Mouse (Mus musculus): ENCODE data around the gene Cnnm3. TPM values are rescaled to one million over a fixed set of nuclear protein-coding genes. Genes with fewer than 3 reads are reported as not detected.

Gene Cnnm3
- polyA plus RNA-seq, 1 experiment from 2014 or later: 3.5 TPM

- H3K4me3 ChIP-seq (ENCODE audit: low read depth, low read length): no peak overlapping the region
- no peak overlapping the region for H3K9ac ChIP-seq (replicated peaks; ENCODE audit: low read length)
- DNase-seq (ENCODE audit: low spot score) (no peak), ATAC-seq (replicated peaks; ENCODE audit: insufficient number of reproducible peaks, low FRiP score, low TSS enrichment, low read depth) (no peak)
- H3K9me3 ChIP-seq (replicated peaks; ENCODE audit: control insufficient read depth, low read length): no peaks in the 10 kb centered on the region
- H3K4me1 ChIP-seq (ENCODE audit: control insufficient read depth, insufficient read depth, low read length): no peaks in the 10 kb centered on the region
- 88% methylated on average over 12 of the region's 12 CpGs for WGBS
- no peaks in the 10 kb centered on the region for H3K27me3 ChIP-seq (ENCODE audit: control insufficient read depth, insufficient read depth, low read length)
- H3K4me2 ChIP-seq (ENCODE audit: low read depth, low read length): no peak overlapping the region
- peaks cover 6% of the 10 kb centered on the region for H3K36me3 ChIP-seq (replicated peaks; ENCODE audit: control insufficient read depth, insufficient read depth, low read depth, low read length)
- no peak overlapping the region for H3K27ac ChIP-seq (replicated peaks; ENCODE audit: low read depth, low read length)
Observed at GRCm38 (mm10) chr1:36525774-36526173, 14.1 kb downstream of the Cnnm3 start.

DNA sequence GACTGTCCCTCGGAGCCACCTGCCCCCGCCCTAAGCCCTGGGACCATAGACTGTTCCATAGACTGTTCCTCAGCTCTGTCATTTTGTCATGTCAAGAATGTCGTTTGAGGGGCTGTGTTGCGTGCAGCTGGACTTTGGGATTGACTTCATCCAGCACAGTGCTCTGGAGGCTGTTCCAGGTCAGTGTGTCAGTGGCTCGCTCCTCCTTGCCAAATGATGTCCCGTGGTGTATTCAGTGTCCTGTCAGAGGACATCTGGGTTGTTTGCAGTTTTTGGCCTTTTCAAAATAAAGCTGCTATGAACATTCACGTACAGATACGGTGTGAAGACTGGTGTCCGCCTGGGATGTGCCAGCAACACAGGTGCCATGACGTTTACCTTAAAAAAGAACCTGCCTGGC is 15.2 kb downstream of the Cnnm3 start:
- H3K36me3 ChIP-seq (replicated peaks; ENCODE audit: control insufficient read depth, insufficient read depth, low read depth, low read length): peaks cover under 1% of the 10 kb centered on the region
- H3K4me2 ChIP-seq (ENCODE audit: low read depth, low read length): no peak overlapping the region
- no peak overlapping the region for H3K27ac ChIP-seq (replicated peaks; ENCODE audit: low read depth, low read length)
- 92% methylated on average over 10 of the region's 10 CpGs for WGBS
- H3K4me1 ChIP-seq (ENCODE audit: control insufficient read depth, insufficient read depth, low read length): no peaks in the 10 kb centered on the region
- H3K9me3 ChIP-seq (replicated peaks; ENCODE audit: control insufficient read depth, low read length): no peaks in the 10 kb centered on the region
- DNase-seq (ENCODE audit: low spot score): no peak
- no peak for ATAC-seq (replicated peaks; ENCODE audit: insufficient number of reproducible peaks, low FRiP score, low TSS enrichment, low read depth)
- H3K27me3 ChIP-seq (ENCODE audit: control insufficient read depth, insufficient read depth, low read length): no peaks in the 10 kb centered on the region
- H3K9ac ChIP-seq (replicated peaks; ENCODE audit: low read length): no peak overlapping the region
- H3K4me3 ChIP-seq (ENCODE audit: low read depth, low read length): no peak overlapping the region

DNA sequence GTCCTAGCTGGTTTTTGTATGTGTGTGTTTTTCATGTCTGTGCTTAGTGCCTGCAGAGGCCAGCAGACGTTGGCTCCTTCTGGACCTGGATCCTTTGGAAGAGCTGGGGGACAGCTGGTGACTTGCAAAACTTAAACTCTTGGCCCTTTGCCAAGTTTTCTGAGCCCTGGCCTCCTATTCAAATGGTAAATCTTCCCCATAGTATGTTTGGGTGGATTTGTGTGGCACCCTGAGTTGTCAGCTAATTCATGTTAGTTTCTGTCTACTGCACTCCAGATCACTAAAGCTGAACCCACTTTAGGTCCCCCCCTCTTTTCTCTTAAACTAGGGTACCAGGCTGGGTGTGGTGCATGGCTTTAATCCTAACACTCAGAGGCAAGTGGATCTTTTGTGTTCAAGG is 16.7 kb downstream of the Cnnm3 start:
- ATAC-seq (replicated peaks; ENCODE audit: insufficient number of reproducible peaks, low FRiP score, low TSS enrichment, low read depth) (no peak), DNase-seq (ENCODE audit: low spot score) (peak; percentile 13)

GRCm38 (mm10) chr1:36529274-36529673 is 17.6 kb downstream of the Cnnm3 start:
- Histone ChIP-seq H3K27me3 (ENCODE audit: control insufficient read depth, insufficient read depth, low read length) (no peaks in the 10 kb centered on the region), H3K36me3 (replicated peaks; ENCODE audit: control insufficient read depth, insufficient read depth, low read depth, low read length) (no peaks in the 10 kb centered on the region; the same call in 1 of the 2 replicates), H3K4me1 (ENCODE audit: control insufficient read depth, insufficient read depth, low read length) (no peaks in the 10 kb centered on the region), H3K4me2 (ENCODE audit: low read depth, low read length) (no peak overlapping the region), H3K27ac (replicated peaks; ENCODE audit: low read depth, low read length) (no peak overlapping the region), H3K4me3 (ENCODE audit: low read depth, low read length) (no peak overlapping the region), H3K9ac (replicated peaks; ENCODE audit: low read length) (no peak overlapping the region), H3K9me3 (replicated peaks; ENCODE audit: control insufficient read depth, low read length) (no peaks in the 10 kb centered on the region)
- DNase-seq (ENCODE audit: low spot score): no peak
- WGBS: 88% methylated on average over 4 of the region's 4 CpGs
- ATAC-seq (replicated peaks; ENCODE audit: insufficient number of reproducible peaks, low FRiP score, low TSS enrichment, low read depth): no peak

More for the DNA sequence above, 16.7 kb downstream of the Cnnm3 start:
- no peaks in the 10 kb centered on the region for H3K9me3 ChIP-seq (replicated peaks; ENCODE audit: control insufficient read depth, low read length)
- H3K36me3 ChIP-seq (replicated peaks; ENCODE audit: control insufficient read depth, insufficient read depth, low read depth, low read length): no peaks in the 10 kb centered on the region; the same call in 1 of the 2 replicates
- no peak overlapping the region for H3K9ac ChIP-seq (replicated peaks; ENCODE audit: low read length)
- H3K4me1 ChIP-seq (ENCODE audit: control insufficient read depth, insufficient read depth, low read length): no peaks in the 10 kb centered on the region
- H3K27ac ChIP-seq (replicated peaks; ENCODE audit: low read depth, low read length): no peak overlapping the region
- no peak overlapping the region for H3K4me2 ChIP-seq (ENCODE audit: low read depth, low read length)
- H3K27me3 ChIP-seq (ENCODE audit: control insufficient read depth, insufficient read depth, low read length): no peaks in the 10 kb centered on the region
- no peak overlapping the region for H3K4me3 ChIP-seq (ENCODE audit: low read depth, low read length)
- WGBS: 64% methylated on average over 1 of the region's 1 CpGs

DNA sequence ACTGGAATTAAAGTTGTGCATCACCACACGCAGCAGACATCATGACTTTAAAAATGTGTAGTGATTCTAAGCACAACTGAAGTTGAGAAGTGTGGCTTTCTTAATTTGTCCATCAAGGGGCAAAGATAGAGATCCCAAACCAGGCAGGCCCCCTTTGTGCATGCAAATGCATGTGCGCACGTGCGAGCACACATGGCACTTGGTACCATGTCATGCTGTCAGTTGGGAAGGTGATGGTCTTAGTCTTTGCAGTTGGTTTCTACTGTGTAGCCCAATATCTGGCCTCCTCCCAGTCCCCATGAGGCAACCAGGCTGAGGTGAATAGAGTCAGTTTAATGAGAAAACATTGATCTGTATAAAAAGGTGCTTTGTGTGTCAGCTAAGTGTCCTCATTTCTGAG is 18.2 kb downstream of the Cnnm3 start:
- Histone ChIP-seq H3K9ac (replicated peaks; ENCODE audit: low read length) (no peak overlapping the region), H3K4me2 (ENCODE audit: low read depth, low read length) (no peak overlapping the region), H3K4me1 (ENCODE audit: control insufficient read depth, insufficient read depth, low read length) (no peaks in the 10 kb centered on the region), H3K36me3 (replicated peaks; ENCODE audit: control insufficient read depth, insufficient read depth, low read depth, low read length) (no peaks in the 10 kb centered on the region; the same call in 1 of the 2 replicates), H3K9me3 (replicated peaks; ENCODE audit: control insufficient read depth, low read length) (no peaks in the 10 kb centered on the region), H3K27me3 (ENCODE audit: control insufficient read depth, insufficient read depth, low read length) (no peaks in the 10 kb centered on the region), H3K4me3 (ENCODE audit: low read depth, low read length) (no peak overlapping the region), H3K27ac (replicated peaks; ENCODE audit: low read depth, low read length) (no peak overlapping the region)
- ATAC-seq (replicated peaks; ENCODE audit: insufficient number of reproducible peaks, low FRiP score, low TSS enrichment, low read depth): no peak
- no peak for DNase-seq (ENCODE audit: low spot score)
- WGBS: 93% methylated on average over 4 of the region's 4 CpGs

DNA sequence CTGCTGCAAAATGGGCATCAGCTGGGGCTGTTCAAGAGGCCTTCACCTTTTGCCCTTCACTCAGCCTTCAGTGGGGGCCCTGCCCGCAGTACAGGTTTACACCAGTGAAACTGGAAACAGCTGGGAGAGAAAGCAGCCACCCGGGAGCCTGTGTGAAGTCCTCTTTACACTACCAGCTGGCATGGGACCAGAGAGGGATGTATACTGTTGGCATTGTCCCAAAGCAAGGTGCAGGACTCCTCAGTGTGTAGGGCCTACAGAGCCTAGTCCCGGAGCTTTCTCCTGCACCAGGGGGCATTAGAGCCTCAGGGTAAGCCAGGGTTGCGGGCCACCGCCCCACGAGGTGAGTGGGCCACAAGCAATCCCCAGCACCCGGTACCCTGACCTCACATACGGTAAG is 18.8 kb downstream of the Cnnm3 start:
- H3K9me3 ChIP-seq (replicated peaks; ENCODE audit: control insufficient read depth, low read length): no peaks in the 10 kb centered on the region
- 79% methylated on average over 8 of the region's 8 CpGs for WGBS
- ATAC-seq (replicated peaks; ENCODE audit: insufficient number of reproducible peaks, low FRiP score, low TSS enrichment, low read depth): no peak
- H3K27ac ChIP-seq (replicated peaks; ENCODE audit: low read depth, low read length): no peak overlapping the region
- no peak for DNase-seq (ENCODE audit: low spot score)
- no peak overlapping the region for H3K9ac ChIP-seq (replicated peaks; ENCODE audit: low read length)
- no peak overlapping the region for H3K4me2 ChIP-seq (ENCODE audit: low read depth, low read length)
- H3K4me3 ChIP-seq (ENCODE audit: low read depth, low read length): no peak overlapping the region
- H3K4me1 ChIP-seq (ENCODE audit: control insufficient read depth, insufficient read depth, low read length): no peaks in the 10 kb centered on the region
- H3K36me3 ChIP-seq (replicated peaks; ENCODE audit: control insufficient read depth, insufficient read depth, low read depth, low read length): no peaks in the 10 kb centered on the region; the same call in 1 of the 2 replicates
- H3K27me3 ChIP-seq (ENCODE audit: control insufficient read depth, insufficient read depth, low read length): no peaks in the 10 kb centered on the region

GRCm38 (mm10) chr1:36530962-36531361 is 19.3 kb downstream of the Cnnm3 start:
- Histone ChIP-seq H3K27me3 (ENCODE audit: control insufficient read depth, insufficient read depth, low read length) (no peaks in the 10 kb centered on the region), H3K27ac (replicated peaks; ENCODE audit: low read depth, low read length) (no peak overlapping the region), H3K4me1 (ENCODE audit: control insufficient read depth, insufficient read depth, low read length) (no peaks in the 10 kb centered on the region), H3K36me3 (replicated peaks; ENCODE audit: control insufficient read depth, insufficient read depth, low read depth, low read length) (no peaks in the 10 kb centered on the region), H3K4me3 (ENCODE audit: low read depth, low read length) (no peak overlapping the region), H3K9me3 (replicated peaks; ENCODE audit: control insufficient read depth, low read length) (no peaks in the 10 kb centered on the region), H3K9ac (replicated peaks; ENCODE audit: low read length) (no peak overlapping the region), H3K4me2 (ENCODE audit: low read depth, low read length) (no peak overlapping the region)
- WGBS: 86% methylated on average over 7 of the region's 7 CpGs
- DNase-seq (ENCODE audit: low spot score) (no peak), ATAC-seq (replicated peaks; ENCODE audit: insufficient number of reproducible peaks, low FRiP score, low TSS enrichment, low read depth) (no peak)

DNA sequence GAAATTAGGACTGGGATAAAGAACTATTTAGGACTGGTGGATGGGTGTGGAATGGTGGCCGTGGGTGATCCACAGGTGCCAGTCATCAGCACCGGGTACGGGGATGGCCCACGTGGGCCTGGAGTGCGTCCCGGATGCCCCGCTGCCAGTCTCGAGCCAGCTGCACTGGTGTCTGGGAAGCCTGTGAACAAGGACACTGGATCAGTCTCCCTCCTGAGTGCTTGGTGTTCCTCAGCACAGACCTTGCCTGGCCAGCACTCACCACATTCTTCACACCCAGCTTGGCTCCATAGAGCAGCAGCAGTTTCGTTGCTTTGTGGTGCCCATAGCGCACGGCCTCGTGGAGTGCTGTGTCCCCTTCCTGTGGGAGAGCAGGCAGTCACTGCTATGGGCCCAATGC is 19.8 kb downstream of the Cnnm3 start:
- WGBS: 85% methylated on average over 12 of the region's 12 CpGs

More for the DNA sequence above, 19.8 kb downstream of the Cnnm3 start:
- DNase-seq (ENCODE audit: low spot score): no peak
- Histone ChIP-seq H3K27ac (replicated peaks; ENCODE audit: low read depth, low read length) (no peak overlapping the region), H3K4me3 (ENCODE audit: low read depth, low read length) (no peak overlapping the region), H3K9ac (replicated peaks; ENCODE audit: low read length) (no peak overlapping the region), H3K4me2 (ENCODE audit: low read depth, low read length) (no peak overlapping the region), H3K4me1 (ENCODE audit: control insufficient read depth, insufficient read depth, low read length) (no peaks in the 10 kb centered on the region), H3K9me3 (replicated peaks; ENCODE audit: control insufficient read depth, low read length) (no peaks in the 10 kb centered on the region), H3K27me3 (ENCODE audit: control insufficient read depth, insufficient read depth, low read length) (no peaks in the 10 kb centered on the region), H3K36me3 (replicated peaks; ENCODE audit: control insufficient read depth, insufficient read depth, low read depth, low read length) (no peaks in the 10 kb centered on the region)
- no peak for ATAC-seq (replicated peaks; ENCODE audit: insufficient number of reproducible peaks, low FRiP score, low TSS enrichment, low read depth)
